In genomic region chr10:50915607-50916006, GRCm38 (mm10) we compare ENCODE assay signal across 18 mouse cellular contexts. TPM values are rescaled to one million over a fixed set of nuclear protein-coding genes. Genes with fewer than 3 reads are reported as not detected.
DNase-seq lines count a peak whose midpoint lies in the region; ATAC-seq and TF ChIP-seq lines count a peak whose summit lies in the region.
"Had no signal": no experiment of that assay in that cellular context is flagged by ENCODE, and none has a peak within 500 bp of the region (broad histone marks: within the 10 kb centered on the region; RNA-seq: fewer than 3 reads in every experiment).

No protein-coding gene starts in this region.

- no peak overlapping the region for H3K4me2 ChIP-seq in lung, postnatal 0 days (replicated peaks; ENCODE audit: low read depth, low read length)
- H3K4me2 ChIP-seq: embryonic facial prominence, embryonic 15.5 days; forebrain, embryonic 13.5 days had no signal

- no peak overlapping the region for H3K9ac ChIP-seq in lung, postnatal 0 days (replicated peaks; ENCODE audit: low read depth)
- no peak overlapping the region for H3K9ac ChIP-seq in ES-E14 (ENCODE audit: insufficient read depth, low read depth, low read length, poor library complexity, severe bottlenecking)
- H3K9ac ChIP-seq: embryonic facial prominence, embryonic 15.5 days; forebrain, embryonic 13.5 days had no signal

- no peak overlapping the region for H3K4me3 ChIP-seq in gastrocnemius, adult 2 months
- H3K4me3 ChIP-seq in lung, postnatal 0 days (ENCODE audit: low read depth, low read length): no peak overlapping the region
- H3K4me3 ChIP-seq in lung, adult 2 months (replicated peaks; ENCODE audit: extremely low read depth, low read depth, low read length): no peak overlapping the region
- no peak overlapping the region for H3K4me3 ChIP-seq in ES-E14 (ENCODE audit: insufficient read depth in 1 of 2, low read depth in 1 of 2, low read length in 2 of 2, poor library complexity in 1 of 2, severe bottlenecking in 1 of 2)
- H3K4me3 ChIP-seq: embryonic facial prominence, embryonic 15.5 days; forebrain, embryonic 13.5 days had no signal

- TF ChIP-seq CTCF in gastrocnemius, adult 2 months (IDR thresholded peaks at IDR 0.05): peak; percentile 5; the same call in 1 of the 2 replicates
- peak; percentile 43 for TF ChIP-seq CTCF in lung, postnatal 0 days (IDR thresholded peaks at IDR 0.05)
- no peak for TF ChIP-seq CTCF in lung, adult 2 months (IDR thresholded peaks at IDR 0.05; ENCODE audit: insufficient read depth, low read length)

- no peaks in the 10 kb centered on the region for H3K4me1 ChIP-seq in lung, postnatal 0 days (ENCODE audit: insufficient read depth, low read depth, low read length)
- H3K4me1 ChIP-seq in lung, adult 2 months (ENCODE audit: control insufficient read depth, insufficient read depth, low read length): no peaks in the 10 kb centered on the region; the same call in 1 of the 2 replicates
- no peaks in the 10 kb centered on the region for H3K4me1 ChIP-seq in ES-E14 (ENCODE audit: control insufficient read depth in 2 of 2, insufficient read depth in 2 of 2, low read length in 2 of 2, poor library complexity in 1 of 2)

- no peak for TF ChIP-seq POLR2A in lung, adult 2 months (IDR thresholded peaks at IDR 0.05; ENCODE audit: borderline replicate concordance, extremely low read depth, low read depth, low read length)

- 42% methylated on average over 2 of the region's 2 CpGs for WGBS in lung, postnatal 0 days
- WGBS in lung, adult 2 months: 57% methylated on average over 2 of the region's 2 CpGs

- intact Hi-C loops in gastrocnemius, adult 2 months (cut with DNase I): no loop called here

- no peak for ATAC-seq in lung, postnatal 0 days
- ATAC-seq in megakaryocyte-erythroid progenitor cell, adult 5-6 weeks (replicated peaks; ENCODE audit: low FRiP score, low TSS enrichment, poor library complexity, severe bottlenecking): 0 out of 2 replicates have a peak, but pooled peaks have one; percentile 55
- ATAC-seq: forebrain, embryonic 13.5 days had no signal

- peaks cover 17% of the 10 kb centered on the region for H3K27me3 ChIP-seq in lung, postnatal 0 days (replicated peaks; ENCODE audit: insufficient read depth, low read length)

- no peaks in the 10 kb centered on the region for H3K36me3 ChIP-seq in lung, postnatal 0 days (ENCODE audit: insufficient read depth, low read length)
- no peaks in the 10 kb centered on the region for H3K36me3 ChIP-seq in ES-E14 (ENCODE audit: control insufficient read depth, insufficient read depth, low read length, poor library complexity, severe bottlenecking)
- H3K36me3 ChIP-seq: embryonic facial prominence, embryonic 15.5 days had no signal

- no peak for DNase-seq in gastrocnemius, adult 2 months
- DNase-seq in gastrocnemius, postnatal 25 days: no peak
- no peak for DNase-seq in lung, postnatal 0 days (ENCODE audit: low spot score)
- no peak for DNase-seq in lung, adult 2 months
- DNase-seq in ES-E14 (ENCODE audit: low read depth, low spot score): no peak
- DNase-seq in urinary bladder, postnatal 4 days (ENCODE audit: low spot score in 2 of 2): no peak
- DNase-seq in adrenal gland, adult (ENCODE audit: inconsistent age in 2 of 2, low spot score in 1 of 2): no peak
- DNase-seq: adrenal gland, adult 8-10 months; cerebellum, adult 8-10 months; heart, adult 18-20 months; lung, adult 18-20 months; thymus, postnatal 36 days had no signal

- in situ Hi-C loops in ES-E14 (cut with MboI; ENCODE audit: low sequenced_read_pairs in 2 of 2, unreplicated experiment in 2 of 2): no loop called here

- H3K27ac ChIP-seq in gastrocnemius, adult 2 months: no peak overlapping the region
- H3K27ac ChIP-seq in lung, postnatal 0 days (ENCODE audit: low read length): no peak overlapping the region
- H3K27ac ChIP-seq in ES-E14 (ENCODE audit: insufficient read depth, low read depth, low read length, poor library complexity, severe bottlenecking): no peak overlapping the region
- H3K27ac ChIP-seq: embryonic facial prominence, embryonic 15.5 days; forebrain, embryonic 13.5 days had no signal

- TF ChIP-seq EP300 in lung, postnatal 0 days (IDR thresholded peaks at IDR 0.05): no peak

- no peaks in the 10 kb centered on the region for H3K9me3 ChIP-seq in lung, postnatal 0 days (ENCODE audit: low read length)
- no peaks in the 10 kb centered on the region for H3K9me3 ChIP-seq in ES-E14 (ENCODE audit: control insufficient read depth, insufficient read depth, low read depth, low read length)
- H3K9me3 ChIP-seq: embryonic facial prominence, embryonic 15.5 days; forebrain, embryonic 13.5 days had no signal

TF ChIP-seq in ES-E14, 5 proteins besides CTCF, POLR2A, EP300 and RAD21:
- TF ChIP-seq ZC3H11A (IDR thresholded peaks at IDR 0.05; ENCODE audit: borderline replicate concordance, low read depth, low read length): peak; percentile 63; the same call in 1 of the 2 replicates
- TF ChIP-seq CHD2 (IDR thresholded peaks at IDR 0.05; ENCODE audit: low read depth, low read length): no peak
- no peak for TF ChIP-seq MAFK (IDR thresholded peaks at IDR 0.05; ENCODE audit: insufficient read depth, low read depth, low read length)
- TF ChIP-seq HCFC1 (IDR thresholded peaks at IDR 0.05; ENCODE audit: borderline replicate concordance, insufficient read depth, low read length): no peak
- TF ChIP-seq ZNF384 (IDR thresholded peaks at IDR 0.05; ENCODE audit: low read depth, low read length): no peak

RNA-seq across cellular contexts. Expression of gene Sim1, which starts 21.1 kb away (rescaled TPM):
- total RNA-seq in gastrocnemius, adult 2 months (2021): under 1 TPM in 1 of 2 experiments, not detected in 1; 0.47 TPM
- total RNA-seq in gastrocnemius, postnatal 25 days (2021): under 1 TPM; 0.18 to 0.64 TPM
- polyA plus RNA-seq in lung, postnatal 0 days (2015; fragmentation: Nextera tagmentation; extraction: Ambion mirVana): not detected in 2 replicates
- polyA plus RNA-seq in lung, adult 2 months (2012; rRNA removed): 0.19 TPM in 1 of 2 replicates, not detected in the other
- total RNA-seq in ES-E14 (2012; rRNA removed): 0.11 and 0.13 TPM in 2 replicates
- not detected in 2 replicates for total RNA-seq in megakaryocyte-erythroid progenitor cell, adult 5-6 weeks (2014; fragmentation: Nextera tagmentation)
- total RNA-seq in megakaryocyte-erythroid progenitor cell, adult 5-6 weeks (2017): not detected in 2 replicates
- total RNA-seq: adrenal gland, adult 8-10 months; heart, adult 18-20 months; heart, postnatal 25 days; megakaryocyte progenitor cell, adult 5-6 weeks; monocyte, adult 5-6 weeks had no signal
